In the genomic region with DNA sequence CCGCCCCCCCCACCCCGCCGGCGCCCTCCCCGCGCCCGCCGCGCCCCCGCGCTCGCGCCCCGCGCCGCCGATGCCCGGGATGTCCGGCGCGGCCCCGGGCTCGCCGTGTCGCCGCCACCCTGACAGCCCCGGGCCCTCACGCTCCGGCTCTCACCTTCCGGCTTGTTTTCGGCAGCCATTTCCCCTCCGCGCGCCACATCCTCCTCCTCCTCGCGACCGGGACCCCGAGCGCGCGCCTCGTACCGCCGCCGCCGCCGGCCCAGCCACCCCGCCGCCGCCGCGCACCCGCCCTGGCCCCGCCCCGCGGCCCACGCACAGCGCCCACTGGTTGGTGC, we compare ENCODE assay signal across 8 mouse cellular contexts. TPM values are rescaled to one million over a fixed set of nuclear protein-coding genes. Genes with fewer than 3 reads are reported as not detected.
DNase-seq lines count a peak whose midpoint lies in the region; ATAC-seq and TF ChIP-seq lines count a peak whose summit lies in the region.

No protein-coding gene starts in this region.

- H3K4me2 ChIP-seq in embryonic facial prominence, embryonic 14.5 days (ENCODE audit: low read depth, low read length): peak overlapping the region; percentile 73
- H3K4me2 ChIP-seq in hindbrain, embryonic 15.5 days: peak overlapping the region; percentile 95
- H3K4me2 ChIP-seq in myocyte (ENCODE audit: low read depth): no peak overlapping the region

- H3K36me3 ChIP-seq in megakaryocyte, embryonic 14.5 days (replicated peaks; ENCODE audit: low read length): peaks cover 23% of the 10 kb centered on the region
- H3K36me3 ChIP-seq in embryonic facial prominence, embryonic 14.5 days (ENCODE audit: control insufficient read depth, insufficient read depth, low read length): no peaks in the 10 kb centered on the region
- no peaks in the 10 kb centered on the region for H3K36me3 ChIP-seq in hindbrain, embryonic 15.5 days
- no peaks in the 10 kb centered on the region for H3K36me3 ChIP-seq in myocyte (ENCODE audit: control insufficient read depth, insufficient read depth)

- peak; percentile 80 for TF ChIP-seq POLR2A in myocyte (IDR thresholded peaks at IDR 0.05; ENCODE audit: insufficient read length, low read depth)

- H3K27me3 ChIP-seq in megakaryocyte, embryonic 14.5 days (replicated peaks): peaks cover 3% of the 10 kb centered on the region
- no peaks in the 10 kb centered on the region for H3K27me3 ChIP-seq in embryonic facial prominence, embryonic 14.5 days (replicated peaks; ENCODE audit: control insufficient read depth, insufficient read depth, low read length)
- H3K27me3 ChIP-seq in hindbrain, embryonic 15.5 days: no peaks in the 10 kb centered on the region
- peaks cover 9% of the 10 kb centered on the region for H3K27me3 ChIP-seq in myocyte (ENCODE audit: control insufficient read depth, insufficient read depth, insufficient read length)

- WGBS in embryonic facial prominence, embryonic 14.5 days: no CpG with 5 or more reads among the region's 58 CpGs
- WGBS in hindbrain, embryonic 15.5 days: 1% methylated on average over 21 of the region's 58 CpGs

- H3K9ac ChIP-seq in embryonic facial prominence, embryonic 14.5 days (ENCODE audit: low read depth, low read length): peak overlapping the region; percentile 81
- peak overlapping the region; percentile 75 for H3K9ac ChIP-seq in hindbrain, embryonic 15.5 days

- no peaks in the 10 kb centered on the region for H3K9me3 ChIP-seq in megakaryocyte, embryonic 14.5 days
- no peaks in the 10 kb centered on the region for H3K9me3 ChIP-seq in embryonic facial prominence, embryonic 14.5 days (ENCODE audit: control insufficient read depth, low read length)
- H3K9me3 ChIP-seq in hindbrain, embryonic 15.5 days: no peaks in the 10 kb centered on the region

- H3K4me3 ChIP-seq in megakaryocyte, embryonic 14.5 days (replicated peaks): peak overlapping the region; percentile 97
- peak overlapping the region; percentile 77 for H3K4me3 ChIP-seq in embryonic facial prominence, embryonic 14.5 days (ENCODE audit: low read depth, low read length)
- H3K4me3 ChIP-seq in hindbrain, embryonic 15.5 days: peak overlapping the region; percentile 66
- H3K4me3 ChIP-seq in myocyte: peak overlapping the region; percentile 24

- no peaks in the 10 kb centered on the region for H3K79me2 ChIP-seq in myocyte (ENCODE audit: control insufficient read depth, insufficient read depth)

- H3ac ChIP-seq in myocyte (ENCODE audit: control insufficient read depth, insufficient read length): peak overlapping the region; percentile 69

- H3K4me1 ChIP-seq in megakaryocyte, embryonic 14.5 days: peaks cover 67% of the 10 kb centered on the region
- H3K4me1 ChIP-seq in embryonic facial prominence, embryonic 14.5 days (ENCODE audit: control insufficient read depth, insufficient read depth, low read length): peaks cover 14% of the 10 kb centered on the region; the same call in 1 of the 2 replicates
- peaks cover 31% of the 10 kb centered on the region for H3K4me1 ChIP-seq in hindbrain, embryonic 15.5 days (replicated peaks)

- DNase-seq in embryonic facial prominence, embryonic 14.5 days (ENCODE audit: low spot score): no peak
- no peak for DNase-seq in right cerebral cortex, postnatal 36 days (ENCODE audit: low spot score in 2 of 2)
- no peak for DNase-seq in lung, postnatal 25 days (ENCODE audit: low spot score)

- H3K27ac ChIP-seq in embryonic facial prominence, embryonic 14.5 days (replicated peaks; ENCODE audit: low read depth, low read length): peak overlapping the region; percentile 54
- H3K27ac ChIP-seq in hindbrain, embryonic 15.5 days (replicated peaks): peak overlapping the region; percentile 91

- no peak for ATAC-seq in megakaryocyte, adult 5-6 weeks (ENCODE audit: poor library complexity, severe bottlenecking)
- ATAC-seq in embryonic facial prominence, embryonic 14.5 days (ENCODE audit: low read depth): no peak
- ATAC-seq in hindbrain, embryonic 15.5 days (ENCODE audit: low FRiP score, low read depth): no peak
- ATAC-seq in megakaryocyte progenitor cell, adult 5-6 weeks (replicated peaks; ENCODE audit: poor library complexity): no peak

TF ChIP-seq in myocyte, 11 proteins besides CTCF, POLR2A, EP300 and RAD21:
- TF ChIP-seq MYOD1 (IDR thresholded peaks at IDR 0.05; ENCODE audit: control insufficient read depth in 1 of 3, insufficient read length in 2 of 3, low read depth in 2 of 3) (no peak), TCF12 (IDR thresholded peaks at IDR 0.05; ENCODE audit: insufficient read depth, poor library complexity, severe bottlenecking) (no peak), POLR2AphosphoS2 (IDR thresholded peaks at IDR 0.05; ENCODE audit: insufficient read length, low read depth) (peak; percentile 58), E2F4 (IDR thresholded peaks at IDR 0.05; ENCODE audit: insufficient read depth) (no peak), CEBPB (IDR thresholded peaks at IDR 0.05; ENCODE audit: insufficient read depth, poor library complexity, severe bottlenecking) (no peak)

RNA-seq across cellular contexts. Expression of gene Camta1, which starts 0.2 kb away (rescaled TPM):
- polyA plus RNA-seq in megakaryocyte, embryonic 14.5 days (2012; ENCODE audit: insufficient read depth, low replicate concordance): 3.2 and 13.4 TPM in 2 replicates
- total RNA-seq in megakaryocyte, adult 5-6 weeks (2015): 65.9 and 70.2 TPM in 2 replicates
- total RNA-seq in megakaryocyte, adult 5-6 weeks (2017): 2.9 and 17.4 TPM in 2 replicates
- polyA plus RNA-seq in embryonic facial prominence, embryonic 14.5 days (2014; fragmentation: Nextera tagmentation; extraction: Ambion mirVana): 77.3 and 88.0 TPM in 2 replicates
- 150 and 162 TPM in 2 replicates for polyA plus RNA-seq in hindbrain, embryonic 15.5 days (2015; fragmentation: Nextera tagmentation; extraction: Ambion mirVana)
- polyA plus RNA-seq in myocyte (2012; fragmentation: generic; extraction: Trizol): 40.6 TPM
- total RNA-seq in megakaryocyte progenitor cell, adult 5-6 weeks (2015): 77.9 and 81.5 TPM in 2 replicates
- total RNA-seq in megakaryocyte progenitor cell, adult 5-6 weeks (2017): 16.3 and 40.1 TPM in 2 replicates

Comparison
In these comparisons a context has a peak if more than half of its experiments do, and no peak if none do; other contexts are left out.
1. H3K4me3 ChIP-seq: peak in every context shown above with its lines; median percentile 97 in megakaryocyte, embryonic 14.5 days; 77 in embryonic facial prominence, embryonic 14.5 days; 66 in hindbrain, embryonic 15.5 days; 24 in myocyte.